Mouse (Mus musculus) heart, postnatal 10 days (tissue): Measurements from ENCODE around the gene Galnt9. TPM values are rescaled to one million over a fixed set of nuclear protein-coding genes. Genes with fewer than 3 reads are reported as not detected.

Source experiments
- DNase-seq, 2 experiments: peaks; one replicate each; pipeline ENCODE4 v3.0.0; 2021
- intact Hi-C: fragments of 180-260 bp; cut with DNase I; formaldehyde crosslinking; loops from one replicate; pipeline ENCODE4 v1.15.1; 2025
- total RNA-seq, 2 experiments: library from RNA; stranded (reverse); gene quantifications; 2 replicates each; pipeline ENCODE4 v1.2.3; 2021

Galnt9 gene
- total RNA-seq, 2 experiments from 2014 or later: not detected

- no peak for DNase-seq
- intact Hi-C loops: no loop called here
Measured at GRCm38 (mm10) chr5:110580569-110581239, 36.5 kb downstream of the Galnt9 start.

- DNase-seq: peak in 1 of 2 experiments; percentile 7
- intact Hi-C loops: no loop called here
Measured at GRCm38 (mm10) chr5:110582647-110583538, 38.7 kb downstream of the Galnt9 start.

GRCm38 (mm10) chr5:110587467-110587866 lies 43.3 kb downstream of the Galnt9 start:
- intact Hi-C loops: no loop called here
- no peak for DNase-seq

- no peak for DNase-seq
- intact Hi-C loops: no loop called here
Measured at GRCm38 (mm10) chr5:110589833-110590232, 45.7 kb downstream of the Galnt9 start.

DNA sequence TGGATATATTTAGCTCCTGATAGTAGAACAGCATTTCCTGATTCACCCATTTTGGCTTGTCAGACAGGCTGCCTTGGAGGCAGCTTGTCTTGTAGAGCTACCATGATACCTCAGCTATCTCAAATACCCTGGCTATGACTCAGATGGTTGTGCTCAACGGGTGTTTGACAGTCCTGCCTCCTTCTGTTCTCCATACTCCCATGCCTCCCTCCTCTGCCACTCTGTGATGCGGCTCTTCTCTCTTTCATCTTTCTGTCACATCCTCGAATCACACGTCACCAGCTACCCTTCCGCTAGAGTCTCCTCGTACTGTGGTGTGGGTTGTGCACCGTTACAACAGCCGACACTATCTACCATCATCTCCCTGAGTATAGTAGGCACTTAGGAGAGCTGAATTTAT lies 50.3 kb downstream of the Galnt9 start:
- intact Hi-C loops: no loop called here
- DNase-seq: no peak

GRCm38 (mm10) chr5:110595341-110595740 lies 51.2 kb downstream of the Galnt9 start:
- no peak for DNase-seq
- intact Hi-C loops: no loop called here

GRCm38 (mm10) chr5:110596086-110596780 lies 52.1 kb downstream of the Galnt9 start:
- intact Hi-C loops: no loop called here
- DNase-seq: no peak

DNA sequence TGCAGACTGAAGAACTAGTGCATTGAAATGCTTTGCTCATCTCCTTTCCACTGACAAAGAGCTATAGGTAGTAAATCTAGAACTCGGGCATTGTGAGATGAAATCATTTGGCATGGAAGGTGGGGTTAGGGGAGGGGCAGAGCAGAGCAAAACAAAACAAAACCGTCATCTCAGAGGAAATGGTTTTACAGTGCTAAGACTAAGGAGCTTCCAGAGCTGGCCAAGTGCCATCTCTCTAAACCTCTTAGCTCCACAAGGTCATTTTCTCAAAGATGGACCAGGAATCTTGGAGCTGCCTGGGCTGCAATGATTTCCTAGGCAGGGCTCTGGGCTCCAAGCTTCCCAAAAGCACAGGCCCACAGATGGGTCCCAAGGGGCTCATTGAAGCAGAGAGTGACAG lies 53.3 kb downstream of the Galnt9 start:
- DNase-seq: peak in 1 of 2 experiments; percentile 9
- intact Hi-C loops: no loop called here

DNA sequence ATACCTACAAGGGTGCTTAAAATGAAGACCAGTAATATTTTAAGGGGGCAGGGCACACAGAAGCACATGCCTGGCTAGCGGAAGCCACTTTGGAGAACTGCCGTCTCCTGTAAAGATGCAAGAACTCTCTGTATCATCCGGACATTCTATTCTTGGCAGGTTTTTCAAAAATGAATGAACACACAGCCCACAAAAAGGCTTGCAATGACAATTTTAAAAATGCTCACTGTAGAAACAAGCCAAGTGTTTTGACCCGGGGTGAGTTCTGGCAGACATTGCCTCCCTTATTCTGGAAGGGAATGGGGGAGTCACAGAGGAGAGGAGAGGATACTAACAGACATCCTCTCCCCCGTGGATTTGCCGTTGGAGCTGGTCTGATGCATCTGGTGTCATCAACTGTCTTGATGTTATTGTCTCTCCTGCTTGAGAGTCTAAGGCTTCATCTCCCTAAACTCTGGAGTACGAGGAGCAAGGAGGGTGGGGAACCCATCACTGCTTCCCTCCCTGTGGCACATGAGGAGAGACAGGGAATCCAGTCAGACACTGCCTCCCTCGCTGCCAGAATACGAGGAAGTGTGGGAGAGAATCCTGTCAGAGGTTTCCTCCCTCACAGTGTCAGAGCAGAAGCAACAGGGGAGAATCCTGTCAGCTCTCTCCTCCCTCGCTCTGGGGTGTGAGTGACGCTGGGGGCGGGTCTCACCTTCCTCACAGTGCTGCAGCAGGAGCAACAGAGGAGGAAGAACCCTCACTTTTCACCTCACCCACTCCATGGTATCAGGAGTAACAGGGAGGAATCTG lies 54.3 kb downstream of the Galnt9 start:
- peak; percentile 16 to 19 for DNase-seq
- intact Hi-C loops: no loop called here

DNA sequence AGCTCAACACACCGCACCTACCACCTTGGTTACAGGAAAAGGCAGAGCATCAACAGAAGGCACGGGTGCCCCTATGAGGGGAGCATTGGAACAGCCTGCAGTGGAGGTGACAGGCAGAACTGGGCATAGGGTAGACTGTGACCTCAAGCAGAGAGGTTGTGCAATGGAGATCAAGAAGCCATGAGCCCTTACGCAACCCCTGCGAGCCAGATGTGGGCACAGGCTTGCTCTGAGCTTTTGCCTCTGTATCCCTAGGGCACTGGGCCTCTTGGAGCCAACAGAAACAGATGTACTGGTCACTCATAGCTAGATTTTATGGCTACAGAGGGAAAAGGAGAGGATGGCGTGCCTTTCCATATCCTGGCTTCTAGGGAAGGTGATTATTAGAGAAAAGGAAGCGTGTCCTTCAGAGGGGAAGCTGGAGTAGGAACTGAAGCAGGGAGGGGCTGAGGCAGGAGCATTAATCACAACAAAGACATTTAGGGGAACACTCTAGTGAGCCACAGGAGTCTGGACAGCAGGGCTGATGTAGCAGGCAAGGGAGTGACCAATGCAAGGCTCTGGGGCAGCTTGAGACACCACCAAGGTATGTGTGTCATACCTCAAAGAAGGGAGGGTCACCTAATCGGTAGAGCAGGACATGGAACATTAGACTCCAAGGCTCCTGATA lies 59.0 kb downstream of the Galnt9 start:
- DNase-seq: no peak
- intact Hi-C loops: no loop called here

DNA sequence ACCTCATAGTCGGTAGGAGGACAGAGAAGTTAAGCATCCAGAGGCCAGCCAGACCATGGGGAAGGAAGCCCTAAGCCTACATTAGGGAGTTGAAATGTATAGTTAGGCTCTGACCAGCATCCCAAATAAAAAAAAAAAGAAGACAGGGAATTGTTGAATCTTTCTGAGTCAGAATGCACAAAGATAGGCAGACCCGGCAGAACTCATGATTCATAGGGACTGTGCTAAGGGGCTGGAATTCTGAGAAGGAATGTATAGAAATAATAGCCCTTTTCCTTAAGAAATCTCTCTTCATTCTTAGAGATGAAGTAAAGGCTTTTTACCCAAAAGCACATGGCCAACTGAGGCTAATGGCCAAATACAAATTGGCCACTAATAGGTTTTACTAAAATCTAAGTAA lies 60.2 kb downstream of the Galnt9 start:
- DNase-seq: no peak
- intact Hi-C loops: no loop called here

GRCm38 (mm10) chr5:110605531-110606221 lies 61.5 kb downstream of the Galnt9 start:
- intact Hi-C loops: no loop called here
- DNase-seq: no peak

DNA sequence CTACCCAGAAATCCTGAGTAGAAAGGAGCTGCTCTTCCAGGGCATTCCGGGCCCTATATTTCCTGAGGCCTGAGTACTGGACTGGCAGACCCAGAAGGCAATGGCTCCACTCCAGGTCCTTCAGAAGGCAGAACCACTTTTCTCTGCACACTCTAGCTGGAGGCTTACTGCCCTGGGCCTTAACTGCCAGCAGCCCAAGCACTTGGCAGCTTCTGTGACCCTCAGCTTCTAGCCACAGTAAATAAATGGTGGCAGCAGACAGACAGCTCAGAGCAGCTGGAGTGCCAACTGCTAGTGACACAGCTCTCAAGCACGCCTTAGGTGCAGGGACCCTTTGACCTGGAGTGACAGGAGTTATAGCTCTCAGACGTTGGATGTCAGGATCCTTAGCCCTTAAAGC lies 63.6 kb downstream of the Galnt9 start:
- intact Hi-C loops: no loop called here
- DNase-seq: no peak

DNA sequence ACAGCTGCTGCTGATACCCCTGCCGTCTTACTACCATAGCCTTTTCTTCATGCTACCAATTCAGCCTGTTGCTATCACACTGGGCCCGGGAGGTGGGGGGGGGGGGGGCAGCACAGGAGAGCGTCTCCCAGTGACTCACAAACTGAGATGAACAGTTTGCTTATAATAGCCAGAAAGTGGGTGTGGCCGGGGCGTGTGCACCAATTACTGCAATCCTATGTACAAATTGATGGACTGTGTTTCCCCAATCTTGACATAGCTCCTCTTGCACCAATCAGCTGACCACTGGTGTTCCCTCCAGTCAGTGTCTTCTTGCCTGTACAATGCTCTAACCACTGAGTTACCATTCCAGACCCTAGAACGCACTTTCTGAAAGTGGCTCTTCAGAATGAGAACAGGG lies 64.2 kb downstream of the Galnt9 start:
- intact Hi-C loops: no loop called here

DNA sequence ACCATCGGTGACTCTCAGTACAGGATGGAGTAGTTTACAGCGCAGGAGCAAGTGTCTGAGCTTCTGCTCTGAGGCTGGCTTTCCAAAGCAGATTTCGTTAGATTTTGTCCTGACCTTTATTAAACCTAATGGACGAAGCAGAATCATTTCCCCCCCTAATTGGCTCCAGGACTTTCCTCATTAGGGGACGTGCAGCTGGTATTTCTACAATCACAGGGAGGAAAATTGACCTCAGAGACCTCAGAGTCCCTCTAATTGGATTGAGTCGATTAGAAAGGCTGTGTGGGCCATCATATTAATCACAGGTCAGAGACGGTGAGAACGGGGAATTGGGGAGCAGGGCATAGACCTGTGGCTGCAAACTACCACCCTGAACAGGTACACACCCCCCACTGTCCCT lies 64.8 kb downstream of the Galnt9 start:
- intact Hi-C loops: no loop called here
- no peak for DNase-seq

More for the DNA sequence above, 64.2 kb downstream of the Galnt9 start:
- no peak for DNase-seq

GRCm38 (mm10) chr5:110609425-110609824 lies 65.3 kb downstream of the Galnt9 start:
- DNase-seq: no peak
- intact Hi-C loops: no loop called here

DNA sequence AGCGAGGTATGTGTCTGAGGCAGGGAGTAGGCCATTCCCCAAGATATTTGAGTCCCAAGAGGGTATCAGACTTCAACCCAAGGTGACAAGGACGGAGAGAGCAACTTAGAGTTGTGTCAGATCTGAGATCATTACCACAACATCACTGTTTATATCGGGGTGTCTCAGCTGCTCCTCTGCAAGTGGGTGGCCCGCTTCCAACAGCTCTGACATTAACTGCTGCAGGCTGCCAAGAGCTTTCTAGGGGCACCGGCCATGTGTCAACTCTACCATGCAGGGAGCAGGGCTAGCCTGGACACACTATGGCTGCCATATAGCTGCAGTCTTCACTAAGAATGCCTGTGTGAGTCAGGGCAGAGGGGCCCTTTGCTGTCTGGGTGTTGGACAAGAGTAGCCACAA lies 65.7 kb downstream of the Galnt9 start:
- intact Hi-C loops: no loop called here
- no peak for DNase-seq

- intact Hi-C loops: no loop called here
- no peak for DNase-seq
Measured at GRCm38 (mm10) chr5:110610484-110610883, 66.3 kb downstream of the Galnt9 start.

DNA sequence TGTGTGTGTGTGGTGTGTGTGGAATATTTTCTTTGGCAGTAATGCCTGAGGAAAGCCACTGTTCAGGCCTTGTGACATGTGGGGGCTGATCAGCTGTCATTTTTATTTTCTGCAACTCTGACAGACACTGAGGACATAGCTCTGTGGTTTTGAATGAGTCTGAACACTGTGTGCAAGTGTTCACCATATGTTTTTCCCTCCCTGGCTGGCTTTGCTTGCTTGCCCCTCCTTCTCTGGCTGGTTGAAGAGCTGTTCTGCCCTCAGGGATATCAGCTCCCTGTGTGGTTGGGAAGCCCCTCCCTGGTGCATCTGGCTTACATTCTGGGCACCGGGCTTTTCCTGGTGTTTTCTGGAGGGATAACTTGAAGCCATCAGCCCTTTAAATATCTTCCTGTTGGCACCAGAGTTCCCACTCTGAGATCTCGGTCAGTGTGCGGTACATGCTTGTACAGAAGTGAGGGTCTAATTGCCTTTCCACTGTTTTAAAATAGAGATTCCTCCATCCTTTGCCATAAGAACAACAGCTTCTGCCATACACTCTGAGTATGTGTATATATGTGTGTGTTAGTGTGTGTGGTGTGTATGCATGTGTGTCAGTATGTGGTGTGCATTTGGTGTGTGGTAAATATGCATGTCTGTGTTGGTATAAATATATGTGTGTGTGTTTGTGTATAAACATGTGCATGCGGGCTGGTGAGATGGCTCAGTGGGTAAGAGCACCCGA lies 67.4 kb downstream of the Galnt9 start:
- intact Hi-C loops: no loop called here
- DNase-seq: no peak
